8 mouse cellular contexts compared by ENCODE assay signal in genomic region chr13:12519955-12520584, GRCm38 (mm10). TPM values are rescaled to one million over a fixed set of nuclear protein-coding genes. Genes with fewer than 3 reads are reported as not detected.
A peak's percentile ranks its signal among the peaks of the same experiment; 100 is the strongest.
DNase-seq lines count a peak whose midpoint lies in the region; ATAC-seq and TF ChIP-seq lines count a peak whose summit lies in the region.

Gene Edaradd (minus strand): TSS chr13:12520438.

- TF ChIP-seq POLR2A in bone marrow macrophage, adult 2 months (IDR thresholded peaks at IDR 0.05; ENCODE audit: borderline replicate concordance, low read depth, low read length): no peak

- H3K9ac ChIP-seq in hindbrain, embryonic 11.5 days (ENCODE audit: low read depth, low read length): peak within 1 kb of the TSS; percentile 57

- H3K27ac ChIP-seq in bone marrow macrophage, adult 2 months (ENCODE audit: insufficient read depth, low read depth, low read length): peak within 1 kb of the TSS; percentile 4; the same call in 1 of the 2 replicates
- no peak within 1 kb of the TSS for H3K27ac ChIP-seq in hindbrain, embryonic 11.5 days (ENCODE audit: low read depth, low read length)

- no peaks in the 10 kb centered on the region for H3K9me3 ChIP-seq in hindbrain, embryonic 11.5 days (ENCODE audit: control insufficient read depth, low read length)

- under 1% methylated on average over 35 of the region's 35 CpGs for WGBS in hindbrain, embryonic 11.5 days

- no peaks in the 10 kb centered on the region for H3K4me1 ChIP-seq in bone marrow macrophage, adult 2 months (ENCODE audit: control insufficient read depth, insufficient read depth, low read length)
- H3K4me1 ChIP-seq in hindbrain, embryonic 11.5 days (replicated peaks; ENCODE audit: control insufficient read depth, insufficient read depth, low read length): no peaks in the 10 kb centered on the region

- no peaks in the 10 kb centered on the region for H3K36me3 ChIP-seq in hindbrain, embryonic 11.5 days (ENCODE audit: control insufficient read depth, insufficient read depth, low read length)

- H3K4me2 ChIP-seq in hindbrain, embryonic 11.5 days (replicated peaks; ENCODE audit: low read depth, low read length): peak within 1 kb of the TSS; percentile 92

- peak; percentile 93 for ATAC-seq in frontal cortex, adult (ENCODE audit: low TSS enrichment)
- ATAC-seq in hindbrain, embryonic 11.5 days (ENCODE audit: low FRiP score): peak; percentile 84

- no peak for TF ChIP-seq CTCF in bone marrow macrophage, adult 2 months (IDR thresholded peaks at IDR 0.05; ENCODE audit: low read depth, low read length)

- peaks cover 3% of the 10 kb centered on the region; the same call in 1 of the 2 replicates for H3K27me3 ChIP-seq in hindbrain, embryonic 11.5 days (ENCODE audit: control insufficient read depth, insufficient read depth, low read length)

- peak within 1 kb of the TSS; percentile 70 for H3K4me3 ChIP-seq in bone marrow macrophage, adult 2 months (ENCODE audit: insufficient read depth, low read length)
- H3K4me3 ChIP-seq in hindbrain, embryonic 11.5 days (ENCODE audit: low read depth, low read length): peak within 1 kb of the TSS; percentile 54

- peak; percentile 51 for DNase-seq in ES-CJ7 (ENCODE audit: low read depth, low spot score)
- peak; percentile 72 for DNase-seq in hindbrain, embryonic 11.5 days (ENCODE audit: low spot score)
- peak; percentile 20 to 25 for DNase-seq in layer of hippocampus, postnatal 25 days (ENCODE audit: extremely low spot score in 1 of 2, low spot score in 1 of 2)
- DNase-seq in lung, postnatal 4 days: peak; percentile 75 to 76
- peak; percentile 77 for DNase-seq in retina, embryonic 14.5 days (ENCODE audit: low spot score)
- peak; percentile 52 to 69 for DNase-seq in urinary bladder, adult 18-20 months (ENCODE audit: low spot score in 2 of 2)

RNA-seq across cellular contexts. Expression of gene Edaradd, which starts in this region (rescaled TPM):
- 0.38 and 0.40 TPM in 2 replicates for polyA plus RNA-seq in bone marrow macrophage, adult 2 months (2012; ENCODE audit: insufficient read depth, insufficient read length, missing spikeins)
- 0.82 and 0.91 TPM in 2 replicates for polyA plus RNA-seq in hindbrain, embryonic 11.5 days (2014; fragmentation: Nextera tagmentation; extraction: Ambion mirVana)
- total RNA-seq in layer of hippocampus, postnatal 25 days (2021): under 1 TPM; 0.22 to 0.28 TPM

Comparison
In these comparisons a context has a peak if more than half of its experiments do, and no peak if none do; other contexts are left out.
1. Peak in DNase-seq, ATAC-seq, H3K4me3 ChIP-seq, H3K9ac ChIP-seq and H3K4me2 ChIP-seq in hindbrain, embryonic 11.5 days; RNA of the gene not detected or under 1 TPM.
2. Peak in DNase-seq in layer of hippocampus, postnatal 25 days; RNA of the gene not detected or under 1 TPM.
3. DNase-seq: peak in every context shown above with its lines; median percentile 77 in retina, embryonic 14.5 days; 76 in lung, postnatal 4 days; 72 in hindbrain, embryonic 11.5 days; 60 in urinary bladder, adult 18-20 months; 51 in ES-CJ7; 22 in layer of hippocampus, postnatal 25 days.